Mouse (Mus musculus) lung, adult 2 months (tissue): Measurements from ENCODE around the gene Ccdc184.

Source experiments
- CTCF ChIP-seq: fragments of 200-500 bp; IDR thresholded peaks from 2 replicates; pipeline ENCODE4 v1.5.1; 2011; ENCODE audit warnings: mild to moderate bottlenecking, low read length, control low read depth; ENCODE audit not compliant: insufficient read depth
- POLR2A ChIP-seq: fragments of 200-500 bp; IDR thresholded peaks from 2 replicates; pipeline ENCODE4 v1.6.1; 2011; ENCODE audit warnings: low read depth, mild to moderate bottlenecking, control low read depth, low read length, borderline replicate concordance; ENCODE audit errors: extremely low read depth

GRCm38 (mm10) chr15:98140809-98141208, 26.1 kb upstream of the Ccdc184 start:
- TF ChIP-seq POLR2A (no peak), CTCF (no peak)
